Mouse (Mus musculus) cerebellum, adult (tissue): ENCODE measurements around the gene Tifab.
A peak's percentile ranks its signal among the peaks of the same experiment; 100 is the strongest.
"Not testable (repeated sequence)": the region's sequence is repeated elsewhere in the genome, so short reads cannot be mapped to it uniquely, and the experiment has no call there.

Source experiments
- ATAC-seq: cut with Nextera tagmentation; 2 replicates; pipeline ENCODE4 v1.9.2; 2017; ENCODE audit warnings: mild to moderate bottlenecking, moderate library complexity, mixed read lengths; ENCODE audit not compliant: insufficient number of reproducible peaks, low FRiP score, low TSS enrichment

The Tifab gene

GRCm38 (mm10) chr13:56178416-56179035, at the start of gene Tifab:
TSS of gene Tifab (minus strand) at chr13:56178885.
- ATAC-seq, result no peak

GRCm38 (mm10) chr13:56226175-56226954, 47.7 kb upstream of the Tifab start:
- no peak for ATAC-seq

GRCm38 (mm10) chr13:56223625-56224024, 44.9 kb upstream of the Tifab start:
- no peak for ATAC-seq

GRCm38 (mm10) chr13:56222849-56223246, 44.2 kb upstream of the Tifab start:
- ATAC-seq, result no peak

- no peak for ATAC-seq
Observed at GRCm38 (mm10) chr13:56221995-56222848, 43.5 kb upstream of the Tifab start.

- ATAC-seq, result no peak
Observed at GRCm38 (mm10) chr13:56221129-56221910, 42.6 kb upstream of the Tifab start.

- ATAC-seq, result no peak
Observed at GRCm38 (mm10) chr13:56219254-56219653, 40.6 kb upstream of the Tifab start.

GRCm38 (mm10) chr13:56216090-56216489, 37.4 kb upstream of the Tifab start:
- no peak for ATAC-seq

GRCm38 (mm10) chr13:56214633-56215032, 35.9 kb upstream of the Tifab start:
- ATAC-seq, result no peak

GRCm38 (mm10) chr13:56209067-56209411, 30.4 kb upstream of the Tifab start:
- ATAC-seq, result no peak

- ATAC-seq, result no peak
Observed at GRCm38 (mm10) chr13:56208225-56209066, 29.8 kb upstream of the Tifab start.

- no peak for ATAC-seq
Observed at GRCm38 (mm10) chr13:56199506-56199905, 20.8 kb upstream of the Tifab start.

GRCm38 (mm10) chr13:56197473-56198266, 19.0 kb upstream of the Tifab start:
- ATAC-seq, result peak; percentile 91

- ATAC-seq, result peak; percentile 36; the same call in 1 of the 2 replicates
Observed at GRCm38 (mm10) chr13:56197031-56197430, 18.3 kb upstream of the Tifab start.

GRCm38 (mm10) chr13:56195824-56196223, 17.1 kb upstream of the Tifab start:
- not testable (repeated sequence) for ATAC-seq

- not testable (repeated sequence) for ATAC-seq
Observed at GRCm38 (mm10) chr13:56194181-56194580, 15.5 kb upstream of the Tifab start.

GRCm38 (mm10) chr13:56191225-56191624, 12.5 kb upstream of the Tifab start:
- ATAC-seq, result no peak

GRCm38 (mm10) chr13:56189688-56190087, 11.0 kb upstream of the Tifab start:
- ATAC-seq, result no peak

GRCm38 (mm10) chr13:56183687-56184086, 5.0 kb upstream of the Tifab start:
- no peak for ATAC-seq
